Mouse (Mus musculus) lung, embryonic 14.5 days (tissue): ENCODE data around the gene Tgfb3. TPM values are rescaled to one million over a fixed set of nuclear protein-coding genes. Genes with fewer than 3 reads are reported as not detected.

ENCODE experiments used
- ATAC-seq: fragments of 200-750 bp; cut with Nextera tagmentation; 2 replicates; pipeline ENCODE4 v1.8.0; 2017; ENCODE audit warnings: mild to moderate bottlenecking, moderate TSS enrichment, moderate library complexity; ENCODE audit not compliant: insufficient read depth
- DNase-seq: peaks from one replicate; pipeline ENCODE4 v3.0.0-alpha.2; 2015
- H3K27ac ChIP-seq: fragments of 300-500 bp; sonication (generic); 2 replicates; pipeline ENCODE4 v1.5.1; 2014; ENCODE audit warnings: low read depth, mild to moderate bottlenecking, moderate library complexity
- H3K27me3 ChIP-seq: fragments of 300-500 bp; sonication (generic); 2 replicates; pipeline ENCODE4 v1.6.1; 2014; ENCODE audit warnings: low read length, control low read depth; ENCODE audit not compliant: insufficient read depth
- H3K36me3 ChIP-seq: fragments of 300-500 bp; sonication (generic); 2 replicates; pipeline ENCODE4 v1.6.1; 2014; ENCODE audit warnings: control low read depth; ENCODE audit not compliant: insufficient read depth
- H3K4me1 ChIP-seq: fragments of 300-500 bp; sonication (generic); 2 replicates; pipeline ENCODE4 v1.6.1; 2014; ENCODE audit warnings: antibody characterized with exemption, control low read depth; ENCODE audit not compliant: insufficient read depth
- H3K4me2 ChIP-seq: fragments of 300-500 bp; sonication (generic); 2 replicates; pipeline ENCODE4 v1.6.1; 2014; ENCODE audit warnings: mild to moderate bottlenecking
- H3K4me3 ChIP-seq: fragments of 300-500 bp; sonication (generic); 2 replicates; pipeline ENCODE4 v1.5.1; 2014; ENCODE audit warnings: low read depth, low read length
- H3K9ac ChIP-seq: fragments of 300-500 bp; sonication (generic); 2 replicates; pipeline ENCODE4 v1.6.1; 2014
- H3K9me3 ChIP-seq: fragments of 300-500 bp; sonication (generic); 2 replicates; pipeline ENCODE4 v1.6.1; 2016; ENCODE audit warnings: low read depth, low read length, control low read depth
- CTCF ChIP-seq: IDR thresholded peaks from 2 replicates; pipeline ENCODE4 v1.5.1; 2016; ENCODE audit warnings: antibody characterized with exemption, low read depth
- WGBS: fragments of 180-500 bp; shearing (Covaris S2); extraction: QIAGEN DNeasy Blood & Tissue Kit; methylation state at CpG from one replicate; pipeline ENCODE4 v1.1.7; 2014; 5-methylcytosine and 5-hydroxymethylcytosine counted together
- polyA plus RNA-seq: library from polyadenylated mRNA; unstranded; fragments of >200 nt; fragmentation: Nextera tagmentation; extraction: Ambion mirVana; gene quantifications from 2 replicates; pipeline ENCODE4 v1.2.1, GENCODE M21; 2014

Gene Tgfb3
- polyA plus RNA-seq, 1 experiment from 2014 or later: 50.5 TPM

DNA sequence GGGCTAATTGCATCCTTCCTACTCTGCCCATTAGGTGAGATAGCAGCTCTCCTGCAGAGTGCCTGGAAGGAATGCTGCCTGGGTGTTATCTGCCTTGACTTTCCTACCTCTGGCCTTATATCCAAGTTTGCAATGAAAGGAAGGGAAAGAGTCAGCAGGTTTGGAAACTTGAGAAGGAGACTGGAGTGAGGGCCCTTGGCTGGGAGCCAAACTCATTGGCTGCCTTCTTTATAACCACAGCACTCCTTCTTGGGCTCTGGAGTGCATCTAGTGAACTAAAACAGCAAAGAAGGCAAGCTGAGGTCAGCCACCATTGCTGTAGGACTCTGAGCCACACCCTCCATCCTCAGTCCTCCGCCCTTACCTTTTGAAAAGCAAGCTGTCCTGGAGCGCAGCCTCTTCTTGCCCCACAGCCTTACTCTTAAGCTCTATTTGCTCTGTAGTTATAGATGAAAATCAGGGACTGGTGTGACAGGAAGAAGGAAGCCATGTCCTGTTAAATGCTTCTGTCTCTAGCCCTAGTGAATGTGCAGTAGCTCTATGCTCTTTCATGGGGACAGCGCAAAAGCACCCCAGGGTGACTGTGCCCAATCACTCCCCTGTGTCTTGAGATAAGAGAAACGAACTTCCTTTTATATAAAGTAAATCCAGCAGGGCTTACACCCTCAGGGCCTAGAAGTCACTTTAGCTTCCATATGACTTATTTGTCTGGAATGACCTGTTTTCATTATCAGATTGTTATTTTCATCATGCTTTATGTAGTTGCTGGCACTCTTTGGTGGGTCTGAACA lies 55.6 kb downstream of the Tgfb3 start:
- Histone ChIP-seq H3K4me2 (no peak overlapping the region), H3K27ac (peak overlapping the region; percentile 75), H3K27me3 (no peaks in the 10 kb centered on the region), H3K36me3 (no peaks in the 10 kb centered on the region), H3K9me3 (no peaks in the 10 kb centered on the region), H3K4me1 (peaks cover 12% of the 10 kb centered on the region), H3K9ac (no peak overlapping the region), H3K4me3 (no peak overlapping the region)
- 47% methylated on average over 4 of the region's 4 CpGs for WGBS
- DNase-seq (peak; percentile 91), ATAC-seq (peak; percentile 73)
- no peak for TF ChIP-seq CTCF

DNA sequence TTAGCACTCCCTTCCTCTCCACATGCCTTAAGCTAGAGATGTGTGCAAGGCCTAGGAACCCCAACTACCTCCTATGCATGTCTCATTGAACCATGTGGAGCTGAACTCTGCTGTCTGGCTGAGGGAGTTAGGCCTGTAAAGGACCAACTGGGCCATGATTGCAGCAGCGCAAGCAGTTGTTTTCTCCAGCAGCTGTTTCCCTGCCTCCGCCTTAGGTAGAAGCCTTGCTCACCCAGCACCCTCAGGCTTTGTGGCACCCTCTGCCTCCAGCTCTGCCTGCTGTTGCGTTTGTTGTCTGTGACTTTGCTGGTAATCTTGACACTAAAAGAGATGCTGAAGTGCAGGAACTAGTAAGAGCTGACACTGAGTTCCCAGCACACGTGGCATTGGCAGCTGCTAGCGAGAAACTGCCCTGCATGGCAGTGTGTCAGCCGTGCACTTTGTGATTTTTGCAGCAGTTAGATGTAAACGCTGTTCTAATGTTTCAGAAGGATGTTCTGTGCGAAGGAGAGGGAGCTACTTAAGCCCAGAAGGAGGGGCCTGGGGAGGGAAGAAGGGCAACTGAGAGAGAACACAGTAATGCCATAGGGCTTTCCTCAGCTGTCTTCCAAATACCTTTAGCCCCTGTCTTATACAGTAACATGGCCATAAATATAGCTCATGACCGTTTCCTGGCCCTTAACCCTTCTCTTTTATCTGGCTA lies 56.4 kb downstream of the Tgfb3 start:
- WGBS: 44% methylated on average over 9 of the region's 9 CpGs
- peak; percentile 38 for DNase-seq
- no peaks in the 10 kb centered on the region for H3K36me3 ChIP-seq
- H3K9ac ChIP-seq: no peak overlapping the region
- H3K4me3 ChIP-seq: no peak overlapping the region
- ATAC-seq: 0 out of 2 replicates have a peak, but pooled peaks have one; percentile 13
- H3K9me3 ChIP-seq: no peaks in the 10 kb centered on the region
- no peaks in the 10 kb centered on the region for H3K27me3 ChIP-seq
- H3K4me2 ChIP-seq: no peak overlapping the region
- peak overlapping the region; percentile 75 for H3K27ac ChIP-seq
- peaks cover 12% of the 10 kb centered on the region for H3K4me1 ChIP-seq
- TF ChIP-seq CTCF: no peak

DNA sequence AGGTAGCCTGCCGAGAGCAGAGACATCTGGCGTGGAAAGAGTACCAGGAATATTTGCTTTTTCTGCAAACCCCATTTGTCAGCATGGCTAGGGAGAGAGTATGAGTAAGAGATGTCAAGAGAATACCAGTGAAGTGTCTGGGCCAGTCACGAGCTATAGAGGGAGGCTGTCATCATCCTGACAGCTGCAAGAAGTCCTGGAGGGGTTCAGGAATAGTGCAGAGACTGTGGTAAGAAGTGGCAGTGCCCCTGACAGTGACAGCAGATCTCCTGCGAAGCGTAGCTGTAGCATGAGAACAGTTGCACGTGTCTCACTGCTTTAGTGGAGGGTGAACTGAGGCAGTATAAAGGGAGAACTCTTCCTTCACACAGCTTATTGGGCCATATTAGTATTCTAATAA lies 57.3 kb downstream of the Tgfb3 start:
- no peak overlapping the region for H3K4me3 ChIP-seq
- H3K9ac ChIP-seq: no peak overlapping the region
- ATAC-seq (no peak), DNase-seq (no peak)
- TF ChIP-seq CTCF: no peak
- no peak overlapping the region for H3K4me2 ChIP-seq
- H3K36me3 ChIP-seq: no peaks in the 10 kb centered on the region
- H3K27me3 ChIP-seq: no peaks in the 10 kb centered on the region
- WGBS: 50% methylated on average over 6 of the region's 6 CpGs
- H3K9me3 ChIP-seq: no peaks in the 10 kb centered on the region
- H3K4me1 ChIP-seq: peaks cover 12% of the 10 kb centered on the region
- H3K27ac ChIP-seq: peak overlapping the region; percentile 75

GRCm38 (mm10) chr12:86017360-86017759 lies 61.5 kb downstream of the Tgfb3 start:
- Histone ChIP-seq H3K9me3 (no peaks in the 10 kb centered on the region), H3K27ac (no peak overlapping the region), H3K9ac (no peak overlapping the region), H3K4me2 (no peak overlapping the region), H3K27me3 (no peaks in the 10 kb centered on the region), H3K4me3 (no peak overlapping the region), H3K36me3 (0 out of 2 replicates have a peak, but pooled peaks cover 7% of the 10 kb centered on the region), H3K4me1 (peaks cover 5% of the 10 kb centered on the region)
- no peak for TF ChIP-seq CTCF
- no peak for DNase-seq
- 55% methylated on average over 5 of the region's 5 CpGs for WGBS
- no peak for ATAC-seq

DNA sequence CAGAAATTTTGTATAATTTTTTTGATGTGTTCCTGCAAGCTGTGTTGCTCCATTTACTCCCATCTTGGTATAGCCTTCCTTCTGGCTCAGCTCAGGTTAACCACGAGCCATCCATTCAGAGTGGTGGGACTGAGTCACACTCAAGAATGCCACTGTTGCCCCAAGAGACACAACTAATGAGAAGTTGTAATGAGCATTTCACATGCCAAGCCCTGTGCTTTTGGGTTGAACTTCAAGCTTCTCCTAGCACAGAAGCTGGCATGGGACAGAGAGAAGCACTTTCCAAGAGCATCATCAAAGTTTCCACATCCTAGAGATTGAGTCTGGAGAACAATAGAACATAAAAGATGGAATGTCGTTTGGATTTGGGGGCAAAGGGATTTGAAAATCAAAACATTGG lies 63.7 kb downstream of the Tgfb3 start:
- 77% methylated on average over 2 of the region's 2 CpGs for WGBS
- no peaks in the 10 kb centered on the region for H3K9me3 ChIP-seq

DNA sequence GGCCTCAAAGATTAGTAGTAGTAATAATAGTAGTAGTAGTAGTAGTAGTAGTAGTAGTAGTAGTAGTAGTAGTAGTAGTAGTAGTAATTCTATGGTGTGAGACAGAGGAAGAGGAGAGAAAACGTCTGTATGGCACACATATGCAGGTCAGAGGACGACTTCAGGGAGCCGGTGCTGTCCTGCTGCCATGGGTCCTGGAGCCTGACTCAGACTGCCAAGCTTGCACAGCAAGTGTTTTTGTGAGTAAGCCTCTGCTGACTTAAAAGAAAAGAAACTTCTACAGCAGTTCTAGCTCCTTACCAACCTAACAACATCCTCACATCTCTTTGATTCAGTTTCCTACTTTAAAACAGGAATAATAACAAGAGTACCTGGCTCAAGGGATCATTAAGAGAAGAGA lies 64.2 kb downstream of the Tgfb3 start:
- H3K4me1 ChIP-seq: no peaks in the 10 kb centered on the region
- no peak overlapping the region for H3K9ac ChIP-seq
- H3K4me3 ChIP-seq: no peak overlapping the region
- H3K9me3 ChIP-seq: no peaks in the 10 kb centered on the region
- no peak overlapping the region for H3K4me2 ChIP-seq
- ATAC-seq: no peak
- TF ChIP-seq CTCF: no peak
- H3K27me3 ChIP-seq: no peaks in the 10 kb centered on the region
- H3K36me3 ChIP-seq: 0 out of 2 replicates have a peak, but pooled peaks cover 7% of the 10 kb centered on the region
- H3K27ac ChIP-seq: no peak overlapping the region
- no peak for DNase-seq
- WGBS: 75% methylated on average over 3 of the region's 3 CpGs

More for the DNA sequence above, 63.7 kb downstream of the Tgfb3 start:
- H3K4me3 ChIP-seq: no peak overlapping the region
- H3K36me3 ChIP-seq: 0 out of 2 replicates have a peak, but pooled peaks cover 7% of the 10 kb centered on the region
- no peak overlapping the region for H3K27ac ChIP-seq
- no peaks in the 10 kb centered on the region for H3K27me3 ChIP-seq
- no peak for TF ChIP-seq CTCF
- DNase-seq (no peak), ATAC-seq (no peak)
- H3K4me1 ChIP-seq: no peaks in the 10 kb centered on the region
- H3K9ac ChIP-seq: no peak overlapping the region
- H3K4me2 ChIP-seq: no peak overlapping the region

- Histone ChIP-seq H3K4me1 (no peaks in the 10 kb centered on the region), H3K27me3 (no peaks in the 10 kb centered on the region), H3K4me3 (no peak overlapping the region), H3K27ac (no peak overlapping the region), H3K36me3 (0 out of 2 replicates have a peak, but pooled peaks cover 7% of the 10 kb centered on the region), H3K4me2 (no peak overlapping the region), H3K9me3 (no peaks in the 10 kb centered on the region), H3K9ac (no peak overlapping the region)
- DNase-seq: no peak
- TF ChIP-seq CTCF: no peak
- 80% methylated on average over 2 of the region's 2 CpGs for WGBS
- ATAC-seq: no peak
Measured at GRCm38 (mm10) chr12:86014174-86014573, 64.7 kb downstream of the Tgfb3 start.
